Mouse (Mus musculus) C2C12 (cell line): ENCODE measurements at regions not wholly inside any gene's neighbourhood (a gene's known extent, or its start where the extent isn't known, plus 50 kb on each side); places are given as distances from the start of the nearest gene placed in this dataset.

Experiments used
- H3K27me3 ChIP-seq: one replicate; pipeline ENCODE4 v1.6.1; 2011; ENCODE audit not compliant: control insufficient read depth, insufficient read depth, insufficient read length
- H3K36me3 ChIP-seq: one replicate; pipeline ENCODE4 v1.6.1; 2011; ENCODE audit not compliant: control insufficient read depth, insufficient read depth
- H3K4me3 ChIP-seq: one replicate; pipeline ENCODE4 v1.5.1; 2011; ENCODE audit warnings: mild to moderate bottlenecking, control low read depth; ENCODE audit not compliant: poor library complexity, insufficient read depth, severe bottlenecking
- H3K79me2 ChIP-seq: one replicate; pipeline ENCODE4 v1.6.1; 2011; ENCODE audit not compliant: control insufficient read depth, insufficient read depth
- H3K79me3 ChIP-seq: one replicate; pipeline ENCODE4 v1.6.1; 2011; ENCODE audit warnings: low read depth, control low read depth
- H3ac ChIP-seq: one replicate; pipeline ENCODE3; 2011; ENCODE audit warnings: low read depth; ENCODE audit not compliant: control insufficient read depth, insufficient read length
- CEBPB ChIP-seq: IDR thresholded peaks from one replicate; pipeline ENCODE4 v1.6.1; 2011; ENCODE audit warnings: low read depth, mild to moderate bottlenecking, control low read depth, moderate library complexity
- CTCF ChIP-seq: IDR thresholded peaks from one replicate; pipeline ENCODE4 v1.5.1; 2011; ENCODE audit not compliant: control insufficient read depth, insufficient read depth, insufficient read length
- FOSL1 ChIP-seq: IDR thresholded peaks from one replicate; pipeline ENCODE4 v1.8.0; 2011; ENCODE audit warnings: mild to moderate bottlenecking, low read length; ENCODE audit not compliant: poor library complexity, insufficient read depth, severe bottlenecking
- MAX ChIP-seq: IDR thresholded peaks from one replicate; pipeline ENCODE4 v1.6.1; 2011; ENCODE audit warnings: mild to moderate bottlenecking, control low read depth
- MYOD1 ChIP-seq: IDR thresholded peaks from one replicate; pipeline ENCODE4 v1.6.1; 2011; ENCODE audit warnings: low read depth; ENCODE audit not compliant: control insufficient read depth, insufficient read length
- MYOG ChIP-seq: IDR thresholded peaks from one replicate; pipeline ENCODE4 v1.6.1; 2011; ENCODE audit not compliant: control insufficient read depth, insufficient read length; ENCODE audit errors: extremely low read depth
- USF1 ChIP-seq: IDR thresholded peaks from one replicate; pipeline ENCODE4 v1.6.1; 2011; ENCODE audit warnings: low read depth, mild to moderate bottlenecking, control low read depth, moderate library complexity

DNA sequence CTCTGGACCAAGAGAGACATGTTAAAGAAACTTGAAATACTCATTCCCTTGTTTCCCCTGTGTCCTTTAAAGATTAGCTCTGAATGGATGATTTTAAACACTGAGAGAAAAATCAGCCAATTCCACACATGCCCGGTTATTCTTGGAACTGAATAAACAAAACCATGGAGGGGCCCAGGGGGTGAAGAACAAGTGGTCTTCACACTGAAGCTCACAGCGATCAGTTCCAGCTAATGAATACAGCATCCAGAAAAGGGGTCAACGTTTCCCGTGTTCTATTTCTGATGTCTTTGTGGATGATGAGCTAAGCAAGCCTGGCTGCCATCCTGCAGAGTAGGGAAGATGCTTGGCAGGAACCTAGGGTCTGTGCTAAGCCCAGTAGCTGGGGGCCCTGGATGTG lies 182.3 kb downstream of the Irs2 start:
- Histone ChIP-seq H3ac (no peak overlapping the region), H3K27me3 (peaks cover 20% of the 10 kb centered on the region), H3K79me3 (no peaks in the 10 kb centered on the region), H3K36me3 (no peaks in the 10 kb centered on the region), H3K4me3 (no peak overlapping the region), H3K79me2 (no peaks in the 10 kb centered on the region)
- TF ChIP-seq CEBPB (no peak), MAX (no peak), MYOD1 (no peak), CTCF (no peak), MYOG (no peak), FOSL1 (no peak), USF1 (no peak)

- TF ChIP-seq MAX: no peak
- TF ChIP-seq MYOG: no peak
- no peak for TF ChIP-seq FOSL1
- no peak for TF ChIP-seq CEBPB
- no peak for TF ChIP-seq MYOD1
- no peak for TF ChIP-seq USF1
- TF ChIP-seq CTCF: no peak
- Histone ChIP-seq H3K79me2 (no peaks in the 10 kb centered on the region), H3ac (no peak overlapping the region), H3K36me3 (no peaks in the 10 kb centered on the region), H3K79me3 (no peaks in the 10 kb centered on the region), H3K4me3 (no peak overlapping the region), H3K27me3 (peaks cover 20% of the 10 kb centered on the region)
Observed at GRCm38 (mm10) chr8:10825192-10825926, 182.9 kb downstream of the Irs2 start.

DNA sequence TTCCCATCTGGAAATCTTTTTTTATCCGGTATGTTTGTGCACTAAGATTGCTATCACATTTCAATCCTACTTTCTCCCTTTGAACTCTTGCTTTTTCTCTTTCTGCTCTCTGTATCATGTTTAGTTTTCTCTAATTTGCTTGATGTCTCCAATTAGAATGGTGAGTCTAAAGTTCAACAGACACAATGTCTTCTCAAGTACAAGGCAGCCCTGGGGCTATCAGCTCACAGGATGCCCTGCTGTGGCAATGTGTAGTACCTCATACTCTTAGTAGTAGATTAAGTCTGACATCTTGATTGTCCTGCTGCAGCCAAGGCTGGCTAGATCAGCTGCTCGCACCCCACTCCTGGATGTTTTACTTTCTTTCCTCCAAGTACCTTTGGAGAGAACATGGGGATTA lies 186.4 kb downstream of the Irs2 start:
- Histone ChIP-seq H3K79me3 (no peaks in the 10 kb centered on the region), H3K79me2 (no peaks in the 10 kb centered on the region), H3K4me3 (no peak overlapping the region), H3K36me3 (no peaks in the 10 kb centered on the region), H3K27me3 (peaks cover 9% of the 10 kb centered on the region), H3ac (no peak overlapping the region)
- TF ChIP-seq MYOG (no peak), CEBPB (no peak), MAX (no peak), USF1 (no peak), FOSL1 (no peak), MYOD1 (no peak), CTCF (no peak)

GRCm38 (mm10) chr8:10814499-10814898 lies 193.8 kb downstream of the Irs2 start:
- Histone ChIP-seq H3ac (no peak overlapping the region), H3K36me3 (no peaks in the 10 kb centered on the region), H3K4me3 (no peak overlapping the region), H3K27me3 (peaks cover 4% of the 10 kb centered on the region), H3K79me2 (no peaks in the 10 kb centered on the region), H3K79me3 (no peaks in the 10 kb centered on the region)
- TF ChIP-seq USF1 (no peak), MAX (no peak)

- no peaks in the 10 kb centered on the region for H3K79me2 ChIP-seq
- H3ac ChIP-seq: no peak overlapping the region
- H3K36me3 ChIP-seq: no peaks in the 10 kb centered on the region
- no peaks in the 10 kb centered on the region for H3K79me3 ChIP-seq
- TF ChIP-seq MYOG (no peak), MYOD1 (no peak), MAX (no peak), CEBPB (no peak), USF1 (no peak), FOSL1 (no peak)
- H3K27me3 ChIP-seq: peaks cover 4% of the 10 kb centered on the region
- no peak overlapping the region for H3K4me3 ChIP-seq
Observed at GRCm38 (mm10) chr8:10812060-10812670, 196.1 kb downstream of the Irs2 start.

DNA sequence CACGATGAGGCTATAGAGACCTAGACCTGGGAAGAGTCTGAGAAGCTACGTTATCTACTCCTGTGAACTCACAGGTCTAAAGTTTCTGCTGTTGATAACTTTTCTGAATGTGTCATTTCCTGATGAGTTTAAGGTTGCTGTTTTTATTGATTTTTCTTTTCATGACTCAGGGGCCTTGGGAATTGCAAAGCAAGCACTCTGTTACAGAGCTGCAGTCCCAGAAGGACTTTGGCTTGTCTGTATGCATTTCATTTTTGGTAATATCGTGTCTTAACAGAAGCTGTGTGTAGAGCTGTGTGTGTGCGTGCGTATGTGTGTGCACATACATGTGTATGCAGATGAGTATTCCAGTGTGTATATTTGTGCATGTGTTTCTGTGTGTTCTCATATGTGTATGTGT lies 201.2 kb downstream of the Irs2 start:
- H3K79me2 ChIP-seq: no peaks in the 10 kb centered on the region
- no peaks in the 10 kb centered on the region for H3K36me3 ChIP-seq
- H3K79me3 ChIP-seq: no peaks in the 10 kb centered on the region
- H3K27me3 ChIP-seq: peaks cover 18% of the 10 kb centered on the region
- no peak for TF ChIP-seq CEBPB
- no peak for TF ChIP-seq MYOD1
- TF ChIP-seq FOSL1: no peak
- no peak for TF ChIP-seq CTCF
- TF ChIP-seq USF1: no peak
- no peak for TF ChIP-seq MAX
- no peak for TF ChIP-seq MYOG
- no peak overlapping the region for H3K4me3 ChIP-seq
- no peak overlapping the region for H3ac ChIP-seq
